Mouse (Mus musculus): ENCODE measurements around the gene Itgb6.

GRCm38 (mm10) chr2:60663071-60663470 is 59.4 kb downstream of the Itgb6 start:
- TF ChIP-seq CTCF (IDR thresholded peaks at IDR 0.05; ENCODE audit: extremely low read depth, insufficient read depth, insufficient read length, insufficient replicate concordance) = no peak
- TF ChIP-seq POLR2A (IDR thresholded peaks at IDR 0.05; ENCODE audit: low read depth, low read length) = no peak

All from spleen, adult 2 months (tissue).